Mouse (Mus musculus) bone marrow macrophage, adult 2 months (primary cell): Measurements from ENCODE around the gene Bcam.

ENCODE experiments used
- CTCF ChIP-seq: IDR thresholded peaks from 2 replicates; pipeline ENCODE4 v1.5.1; 2012; ENCODE audit warnings: low read depth, mild to moderate bottlenecking, low read length, moderate library complexity
- POLR2A ChIP-seq: IDR thresholded peaks from 2 replicates; pipeline ENCODE4 v1.6.1; 2012; ENCODE audit warnings: mild to moderate bottlenecking, low read depth, low read length, borderline replicate concordance

DNA sequence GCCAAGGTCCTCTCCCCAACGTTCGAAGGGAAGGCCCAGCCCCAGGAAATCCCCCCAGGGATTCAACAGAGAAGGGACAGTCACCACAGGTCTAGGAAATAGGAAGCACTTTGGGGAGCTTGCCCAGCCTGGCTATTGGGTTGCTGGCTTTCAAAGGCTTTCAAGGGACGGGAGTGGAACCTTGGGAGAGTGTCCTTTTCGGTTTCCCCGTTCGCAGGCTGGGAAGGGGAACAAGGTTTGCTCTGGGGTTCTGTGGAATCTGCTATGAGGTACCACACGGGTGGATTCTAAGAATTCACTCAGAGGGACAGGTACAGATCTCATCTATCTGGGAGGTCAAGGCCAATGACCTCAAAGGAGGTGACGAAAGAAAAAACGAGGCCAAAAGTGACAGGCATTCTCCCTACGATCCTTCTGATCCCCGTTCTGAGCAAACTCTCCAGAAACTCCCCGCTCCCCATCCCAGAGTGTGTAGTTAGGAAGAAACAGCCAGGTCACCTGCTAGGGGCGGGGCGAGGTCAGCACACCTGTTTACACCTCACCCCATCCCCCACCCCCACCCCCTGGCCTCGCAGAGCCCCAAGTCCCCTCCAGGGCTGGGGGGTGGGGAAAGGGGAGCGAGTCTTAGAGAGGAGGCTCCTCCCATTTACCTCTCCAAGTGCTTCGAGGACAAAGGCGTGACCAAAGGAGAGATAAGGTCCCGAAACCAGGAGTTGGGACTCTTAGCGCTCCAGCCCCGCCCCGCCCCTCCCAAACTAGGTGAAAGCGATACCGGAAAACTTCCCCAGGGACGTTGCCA lies 23.2 kb downstream of the Bcam start:
- TF ChIP-seq CTCF (no peak), POLR2A (no peak)
